In genomic region chr10:99700052-99700777, GRCm38 (mm10) we compare ENCODE assay signal across 24 mouse cellular contexts. TPM values are rescaled to one million over a fixed set of nuclear protein-coding genes. Genes with fewer than 3 reads are reported as not detected.
DNase-seq lines count a peak whose midpoint lies in the region; ATAC-seq and TF ChIP-seq lines count a peak whose summit lies in the region.
"Had no signal": no experiment of that assay in that cellular context is flagged by ENCODE, and none has a peak within 500 bp of the region (broad histone marks: within the 10 kb centered on the region; RNA-seq: fewer than 3 reads in every experiment).

No protein-coding gene starts in this region.

- ATAC-seq in kidney, embryonic 16.5 days (ENCODE audit: low FRiP score, low TSS enrichment): peak; percentile 84; the same call in 1 of the 2 replicates
- 0 out of 2 replicates have a peak, but pooled peaks have one; percentile 4 for ATAC-seq in G1E (ENCODE audit: extremely low read depth, insufficient number of reproducible peaks, low FRiP score, poor library complexity, severe bottlenecking)
- ATAC-seq in stomach, embryonic 14.5 days (ENCODE audit: insufficient number of reproducible peaks, insufficient read depth, low FRiP score, low read depth): peak; percentile 58; the same call in 1 of the 2 replicates
- ATAC-seq: hindbrain, postnatal 0 days; liver, embryonic 12.5 days; midbrain, embryonic 15.5 days had no signal

- H3K9ac ChIP-seq in kidney, embryonic 16.5 days (replicated peaks; ENCODE audit: low read length): no peak overlapping the region
- no peak overlapping the region for H3K9ac ChIP-seq in stomach, embryonic 14.5 days (replicated peaks; ENCODE audit: low read depth, low read length)
- H3K9ac ChIP-seq: embryonic facial prominence, embryonic 12.5 days; forebrain, embryonic 12.5 days; heart, embryonic 15.5 days; limb, embryonic 13.5 days; liver, embryonic 12.5 days; midbrain, embryonic 15.5 days; neural tube, embryonic 13.5 days had no signal

- 17% methylated on average over 2 of the region's 2 CpGs for WGBS in kidney, embryonic 16.5 days
- 15% methylated on average over 2 of the region's 2 CpGs for WGBS in stomach, embryonic 14.5 days

- no peaks in the 10 kb centered on the region for H3K27me3 ChIP-seq in kidney, embryonic 16.5 days (ENCODE audit: insufficient read depth, low read length)
- H3K27me3 ChIP-seq in G1E (ENCODE audit: insufficient read depth, low read length): no peaks in the 10 kb centered on the region
- no peaks in the 10 kb centered on the region for H3K27me3 ChIP-seq in stomach, embryonic 14.5 days (ENCODE audit: control insufficient read depth, insufficient read depth, low read length)
- H3K27me3 ChIP-seq: embryonic facial prominence, embryonic 12.5 days; forebrain, embryonic 12.5 days; heart, embryonic 15.5 days; limb, embryonic 13.5 days; liver, embryonic 12.5 days; midbrain, embryonic 15.5 days; neural tube, embryonic 13.5 days had no signal

- H3K9me3 ChIP-seq in kidney, embryonic 16.5 days (ENCODE audit: low read length): no peaks in the 10 kb centered on the region
- peaks cover 7% of the 10 kb centered on the region for H3K9me3 ChIP-seq in G1E (replicated peaks)
- H3K9me3 ChIP-seq in stomach, embryonic 14.5 days (ENCODE audit: control insufficient read depth, low read depth, low read length): no peaks in the 10 kb centered on the region
- H3K9me3 ChIP-seq: embryonic facial prominence, embryonic 12.5 days; forebrain, embryonic 12.5 days; heart, embryonic 15.5 days; limb, embryonic 13.5 days; liver, embryonic 12.5 days; midbrain, embryonic 15.5 days; neural tube, embryonic 13.5 days had no signal

- no peak for DNase-seq in kidney, adult 8-10 months
- DNase-seq in G1E (ENCODE audit: low spot score) (no peak), NIH3T3 (ENCODE audit: low read depth) (peak; percentile 12)
- DNase-seq in thymus, postnatal 36 days: no peak
- no peak for DNase-seq in spleen, adult 18-20 months
- DNase-seq: cerebellum, adult 2 months; cerebellum, postnatal 25 days; gastrocnemius, adult 2 months; heart, postnatal 36 days; layer of hippocampus, adult 9-11 months; lung, adult 18-20 months; lung, postnatal 36 days; right cerebral cortex, postnatal 4 days had no signal

- H3K4me1 ChIP-seq in kidney, embryonic 16.5 days (ENCODE audit: insufficient read depth, low read length): no peaks in the 10 kb centered on the region
- no peaks in the 10 kb centered on the region for H3K4me1 ChIP-seq in G1E (ENCODE audit: insufficient read depth, low read depth, low read length)
- H3K4me1 ChIP-seq in stomach, embryonic 14.5 days (ENCODE audit: control insufficient read depth, insufficient read depth, low read length): no peaks in the 10 kb centered on the region
- H3K4me1 ChIP-seq: embryonic facial prominence, embryonic 12.5 days; forebrain, embryonic 12.5 days; heart, embryonic 15.5 days; liver, embryonic 12.5 days; midbrain, embryonic 15.5 days; neural tube, embryonic 13.5 days had no signal

- no peak overlapping the region for H3K4me2 ChIP-seq in kidney, embryonic 16.5 days (replicated peaks; ENCODE audit: low read depth, low read length)
- H3K4me2 ChIP-seq in stomach, embryonic 14.5 days (replicated peaks; ENCODE audit: low read depth, low read length): no peak overlapping the region
- H3K4me2 ChIP-seq: embryonic facial prominence, embryonic 12.5 days; forebrain, embryonic 12.5 days; heart, embryonic 15.5 days; limb, embryonic 13.5 days; liver, embryonic 12.5 days; midbrain, embryonic 15.5 days; neural tube, embryonic 13.5 days had no signal

- TF ChIP-seq CTCF in G1E (IDR thresholded peaks at IDR 0.05; ENCODE audit: low read depth, low read length): no peak

- H3K27ac ChIP-seq in kidney, embryonic 16.5 days (ENCODE audit: low read length): no peak overlapping the region
- H3K27ac ChIP-seq in stomach, embryonic 14.5 days (ENCODE audit: low read length): peak overlapping the region; percentile 27; the same call in 1 of the 2 replicates
- H3K27ac ChIP-seq: embryonic facial prominence, embryonic 12.5 days; forebrain, embryonic 12.5 days; gastrocnemius, adult 2 months; heart, embryonic 15.5 days; hindbrain, postnatal 0 days; limb, embryonic 13.5 days; liver, embryonic 12.5 days; midbrain, embryonic 15.5 days; neural tube, embryonic 13.5 days had no signal

- no peak overlapping the region for H3K4me3 ChIP-seq in kidney, embryonic 16.5 days (ENCODE audit: low read length)
- H3K4me3 ChIP-seq in G1E (ENCODE audit: low read depth, low read length): no peak overlapping the region
- H3K4me3 ChIP-seq in stomach, embryonic 14.5 days (ENCODE audit: low read depth, low read length): no peak overlapping the region
- H3K4me3 ChIP-seq: embryonic facial prominence, embryonic 12.5 days; forebrain, embryonic 12.5 days; gastrocnemius, adult 2 months; heart, embryonic 15.5 days; limb, embryonic 13.5 days; liver, embryonic 12.5 days; midbrain, embryonic 15.5 days; neural tube, embryonic 13.5 days had no signal

- no peaks in the 10 kb centered on the region for H3K36me3 ChIP-seq in kidney, embryonic 16.5 days (ENCODE audit: insufficient read depth, low read length)
- no peaks in the 10 kb centered on the region for H3K36me3 ChIP-seq in G1E (replicated peaks)
- no peaks in the 10 kb centered on the region for H3K36me3 ChIP-seq in stomach, embryonic 14.5 days (ENCODE audit: control insufficient read depth, insufficient read depth, low read length)
- H3K36me3 ChIP-seq: embryonic facial prominence, embryonic 12.5 days; forebrain, embryonic 12.5 days; heart, embryonic 15.5 days; limb, embryonic 13.5 days; liver, embryonic 12.5 days; midbrain, embryonic 15.5 days; neural tube, embryonic 13.5 days had no signal

RNA-seq across cellular contexts. Expression of gene Csl, which starts 59.2 kb away (rescaled TPM):
- 0.24 and 0.58 TPM in 2 replicates for polyA plus RNA-seq in kidney, embryonic 16.5 days (2015; fragmentation: Nextera tagmentation; extraction: Ambion mirVana)
- total RNA-seq in G1E (2014; fragmentation: Nextera tagmentation) (not detected in 2 replicates), G1E (2017) (0.35 and 0.55 TPM in 2 replicates)
- polyA plus RNA-seq in G1E (2012): not detected in 2 replicates
- polyA plus RNA-seq in stomach, embryonic 14.5 days (2014; fragmentation: Nextera tagmentation; extraction: Ambion mirVana): not detected in 2 replicates
- total RNA-seq: hindbrain, postnatal 0 days; megakaryocyte-erythroid progenitor cell, adult 5-6 weeks had no signal
- polyA plus RNA-seq: cerebellum, adult 2 months; forebrain, embryonic 12.5 days; limb, embryonic 13.5 days had no signal

Comparison
In these comparisons a context has a peak if more than half of its experiments do, and no peak if none do; other contexts are left out.
1. ATAC-seq: peak in every context shown above with its lines; median percentile 84 in kidney, embryonic 16.5 days; 58 in stomach, embryonic 14.5 days; 4 in G1E.